Mouse (Mus musculus) G1E (cell line): ENCODE results near the gene Klc3. TPM values are rescaled to one million over a fixed set of nuclear protein-coding genes. Genes with fewer than 3 reads are reported as not detected.

ENCODE experiments used
- ATAC-seq: 2 replicates; pipeline ENCODE4 v1.8.0; 2016; ENCODE audit warnings: mild to moderate bottlenecking; ENCODE audit not compliant: insufficient number of reproducible peaks, poor library complexity, low FRiP score, severe bottlenecking; ENCODE audit errors: extremely low read depth
- DNase-seq: peaks from one replicate; pipeline ENCODE4 v3.0.0; 2012; ENCODE audit warnings: low spot score
- H3K27me3 ChIP-seq: 2 replicates; pipeline ENCODE4 v1.6.1; 2012; ENCODE audit warnings: mild to moderate bottlenecking, low read length, inconsistent platforms; ENCODE audit not compliant: insufficient read depth
- H3K36me3 ChIP-seq: replicated peaks from 2 replicates; pipeline ENCODE3; 2012; ENCODE audit warnings: mild to moderate bottlenecking, inconsistent platforms
- H3K4me1 ChIP-seq: 2 replicates; pipeline ENCODE4 v1.6.1; 2012; ENCODE audit warnings: low read depth, low read length, inconsistent platforms, mixed read lengths; ENCODE audit not compliant: insufficient read depth
- H3K4me3 ChIP-seq: 2 replicates; pipeline ENCODE4 v1.5.1; 2012; ENCODE audit warnings: low read depth, mild to moderate bottlenecking, inconsistent platforms, low read length, moderate library complexity, mixed read lengths
- H3K9me3 ChIP-seq: replicated peaks from 2 replicates; pipeline ENCODE4 v1.6.1; 2012; ENCODE audit warnings: inconsistent platforms
- CTCF ChIP-seq: IDR thresholded peaks from 2 replicates; pipeline ENCODE4 v1.5.1; 2012; ENCODE audit warnings: low read depth, low read length, inconsistent platforms, mixed read lengths
- GATA1 ChIP-seq: IDR thresholded peaks from 2 replicates; pipeline ENCODE4 v1.6.1; 2012; ENCODE audit warnings: borderline replicate concordance, low read length, inconsistent platforms, mixed read lengths
- GATA2 ChIP-seq: IDR thresholded peaks from 2 replicates; pipeline ENCODE4 v1.6.1; 2012; ENCODE audit warnings: low read depth, low read length, inconsistent platforms, borderline replicate concordance
- POLR2AphosphoS5 ChIP-seq: IDR thresholded peaks from 2 replicates; pipeline ENCODE4 v1.6.1; 2012; ENCODE audit warnings: low read depth, low read length, inconsistent platforms; ENCODE audit not compliant: insufficient replicate concordance
- TAL1 ChIP-seq: conservative IDR thresholded peaks from 2 replicates; pipeline ENCODE4 v1.6.1; 2012; ENCODE audit warnings: low read depth, low read length, inconsistent platforms, mixed read lengths
- polyA plus RNA-seq: library from polyadenylated mRNA; stranded (reverse); fragments of >175 nt; gene quantifications from 2 replicates; pipeline ENCODE4 v1.2.3, GENCODE M21; 2012
- total RNA-seq, 2 experiments: library from RNA; stranded (forward) in 1 of 2; stranded (reverse) in 1 of 2; fragments of 200-1000 nt in 1 of 2; fragments of >200 nt in 1 of 2; fragmentation: Nextera tagmentation in 1 of 2; gene quantifications; 2 replicates each; pipeline ENCODE4 v1.2.3; 2014 to 2017

Gene Klc3
- total and polyA plus RNA-seq, 3 experiments = 0.11 to 0.69 TPM; not detected in 1

DNA sequence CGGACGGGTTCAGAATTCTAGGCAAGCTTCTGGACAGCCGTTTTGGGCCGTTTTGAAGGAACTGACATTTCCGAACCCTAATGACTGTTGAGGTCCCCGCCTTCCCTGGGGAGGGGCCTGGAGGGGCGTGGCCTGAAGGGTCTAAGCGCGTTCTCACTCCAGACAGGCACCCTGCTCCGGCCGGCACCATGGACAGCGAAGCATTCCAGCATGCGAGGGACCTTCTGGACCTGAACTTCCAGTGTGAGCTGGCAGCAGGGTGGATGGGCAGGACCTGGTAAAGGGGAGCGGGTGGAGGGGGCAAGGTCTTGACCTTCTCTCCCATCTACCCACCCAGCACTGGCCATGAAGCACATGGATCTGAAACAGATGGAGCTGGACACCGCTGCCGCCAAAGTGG lies 35.5 kb downstream of the Klc3 start:
- no peaks in the 10 kb centered on the region for H3K9me3 ChIP-seq
- H3K27me3 ChIP-seq = no peaks in the 10 kb centered on the region
- peaks cover 18% of the 10 kb centered on the region for H3K4me1 ChIP-seq
- H3K36me3 ChIP-seq = peaks cover 74% of the 10 kb centered on the region
- no peak for ATAC-seq
- no peak for DNase-seq
- TF ChIP-seq TAL1 (no peak), GATA2 (no peak), CTCF (no peak), GATA1 (no peak), POLR2AphosphoS5 (no peak)
- H3K4me3 ChIP-seq = no peak overlapping the region

DNA sequence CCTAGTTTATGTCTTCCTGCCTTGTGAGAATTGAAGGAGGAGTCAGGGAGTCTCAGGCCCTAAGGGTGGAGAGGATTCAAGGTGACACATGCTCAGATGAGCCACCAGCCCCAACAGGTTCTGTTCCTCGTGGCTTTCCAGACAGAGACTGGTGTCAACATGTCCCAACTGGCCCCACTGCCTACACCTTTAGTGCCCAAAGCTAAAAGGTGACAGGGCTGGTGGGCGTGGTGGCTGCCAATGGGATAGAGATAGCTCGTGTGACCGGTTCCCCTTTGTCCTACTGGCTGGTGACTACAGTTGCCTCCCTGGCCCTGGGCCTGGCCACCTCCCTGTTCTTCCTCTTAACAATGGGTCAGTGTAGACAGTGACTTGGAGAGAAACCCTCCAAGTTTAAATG lies 38.5 kb downstream of the Klc3 start:
- Histone ChIP-seq H3K27me3 (no peaks in the 10 kb centered on the region), H3K4me1 (peaks cover 44% of the 10 kb centered on the region), H3K36me3 (peaks cover 58% of the 10 kb centered on the region), H3K4me3 (no peak overlapping the region), H3K9me3 (no peaks in the 10 kb centered on the region)
- TF ChIP-seq GATA2 (no peak), POLR2AphosphoS5 (no peak), CTCF (no peak), TAL1 (no peak), GATA1 (no peak)
- ATAC-seq (no peak), DNase-seq (no peak)

DNA sequence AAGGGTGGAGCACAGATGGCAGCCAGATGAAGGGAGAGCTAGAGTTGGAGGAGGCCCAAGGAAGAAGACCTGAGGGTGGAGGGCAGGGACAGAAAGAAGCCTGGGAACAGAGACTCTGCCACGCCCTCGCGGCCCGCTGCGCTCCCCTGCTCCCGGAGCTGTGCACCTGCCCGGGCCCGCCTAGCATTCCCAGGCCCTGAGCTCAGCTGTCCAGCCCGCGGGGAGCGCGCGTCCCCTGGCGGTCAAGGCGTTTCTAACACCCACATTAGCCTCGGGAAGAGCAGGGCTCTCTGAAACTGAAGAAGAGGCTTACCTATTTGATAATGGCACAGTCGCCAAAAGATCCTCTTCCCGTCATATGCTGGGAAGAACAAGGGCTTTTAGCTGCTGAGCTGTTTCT lies 40.0 kb downstream of the Klc3 start:
- TF ChIP-seq TAL1 (no peak), CTCF (peak; percentile 92)
- DNase-seq = peak; percentile 35
- Histone ChIP-seq H3K9me3 (no peaks in the 10 kb centered on the region), H3K4me1 (peaks cover 56% of the 10 kb centered on the region), H3K36me3 (peaks cover 43% of the 10 kb centered on the region), H3K4me3 (no peak overlapping the region; the same call in 1 of the 2 replicates), H3K27me3 (no peaks in the 10 kb centered on the region)
- ATAC-seq = no peak

DNA sequence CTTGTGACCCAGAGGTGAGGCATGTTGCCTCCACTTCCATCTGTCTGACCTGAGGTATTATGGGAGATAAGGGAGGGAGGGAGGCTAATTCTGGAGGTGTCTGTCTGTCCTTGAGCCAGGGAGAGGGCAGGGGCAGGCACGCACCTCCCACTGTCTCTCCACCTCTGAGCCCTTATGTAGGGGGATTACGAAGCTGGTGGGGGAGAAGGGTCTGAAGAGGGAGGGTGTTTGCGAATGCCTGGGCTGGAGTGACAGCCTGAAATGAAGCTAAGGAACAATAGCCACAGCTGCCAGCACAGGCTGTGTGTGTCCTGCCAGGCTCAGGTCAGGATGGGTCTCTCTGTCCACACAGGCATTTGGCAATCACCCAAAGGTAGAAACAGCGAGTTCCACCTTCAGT lies 41.6 kb downstream of the Klc3 start:
- ATAC-seq = no peak
- Histone ChIP-seq H3K36me3 (peaks cover 44% of the 10 kb centered on the region), H3K4me3 (no peak overlapping the region), H3K9me3 (no peaks in the 10 kb centered on the region), H3K4me1 (peaks cover 65% of the 10 kb centered on the region), H3K27me3 (no peaks in the 10 kb centered on the region)
- TF ChIP-seq GATA1 = no peak
- TF ChIP-seq TAL1 = no peak
- TF ChIP-seq GATA2 = no peak
- TF ChIP-seq POLR2AphosphoS5 = no peak
- DNase-seq = no peak

DNA sequence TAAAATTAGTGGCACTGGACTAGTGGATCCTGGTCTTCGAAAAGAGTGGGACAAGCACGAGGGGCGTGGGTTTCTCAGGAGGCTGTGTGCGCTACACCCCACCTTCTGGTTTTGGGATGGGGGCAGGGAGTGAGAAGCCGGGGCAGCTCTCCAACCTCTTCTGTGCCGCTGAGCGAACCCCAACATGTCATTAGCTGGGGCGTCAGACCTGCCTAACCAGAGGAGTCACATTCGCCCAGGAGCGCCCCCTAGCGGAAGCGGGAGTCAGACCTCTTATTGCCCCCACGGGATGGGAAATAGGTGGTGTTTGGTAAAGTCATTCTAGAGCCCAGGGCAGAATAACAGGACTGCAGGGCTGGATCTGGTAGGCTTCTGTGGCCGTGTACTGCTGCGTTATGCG lies 42.2 kb downstream of the Klc3 start:
- H3K4me3 ChIP-seq = peak overlapping the region; percentile 86
- H3K4me1 ChIP-seq = peaks cover 71% of the 10 kb centered on the region
- DNase-seq (peak; percentile 77), ATAC-seq (peak; percentile 37)
- peak; percentile 78 for TF ChIP-seq CTCF
- TF ChIP-seq GATA2 = no peak
- TF ChIP-seq POLR2AphosphoS5 = no peak
- TF ChIP-seq TAL1 = no peak
- TF ChIP-seq GATA1 = no peak
- H3K9me3 ChIP-seq = no peaks in the 10 kb centered on the region
- no peaks in the 10 kb centered on the region for H3K27me3 ChIP-seq
- H3K36me3 ChIP-seq = peaks cover 44% of the 10 kb centered on the region

DNA sequence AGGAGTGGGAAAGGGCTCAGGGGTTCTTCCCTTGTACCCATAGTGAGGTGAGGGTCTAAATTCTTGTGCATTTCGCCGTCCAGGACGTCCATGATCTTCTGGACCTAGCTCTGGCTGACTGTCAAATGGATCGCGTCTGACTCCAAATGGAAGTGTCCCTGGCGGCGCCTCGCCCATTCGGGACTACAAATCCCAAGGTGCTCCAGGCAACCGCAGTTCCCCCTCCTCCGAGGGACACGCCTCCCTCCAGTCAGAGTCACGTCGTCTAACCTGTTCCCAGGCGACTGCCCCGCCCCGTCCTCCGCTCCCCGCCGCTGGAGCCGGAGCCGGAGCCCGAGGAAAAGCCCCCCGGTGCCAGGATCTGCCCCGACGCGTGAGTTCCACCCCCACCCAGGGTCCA lies 43.0 kb downstream of the Klc3 start:
- H3K4me1 ChIP-seq = peaks cover 76% of the 10 kb centered on the region

DNA sequence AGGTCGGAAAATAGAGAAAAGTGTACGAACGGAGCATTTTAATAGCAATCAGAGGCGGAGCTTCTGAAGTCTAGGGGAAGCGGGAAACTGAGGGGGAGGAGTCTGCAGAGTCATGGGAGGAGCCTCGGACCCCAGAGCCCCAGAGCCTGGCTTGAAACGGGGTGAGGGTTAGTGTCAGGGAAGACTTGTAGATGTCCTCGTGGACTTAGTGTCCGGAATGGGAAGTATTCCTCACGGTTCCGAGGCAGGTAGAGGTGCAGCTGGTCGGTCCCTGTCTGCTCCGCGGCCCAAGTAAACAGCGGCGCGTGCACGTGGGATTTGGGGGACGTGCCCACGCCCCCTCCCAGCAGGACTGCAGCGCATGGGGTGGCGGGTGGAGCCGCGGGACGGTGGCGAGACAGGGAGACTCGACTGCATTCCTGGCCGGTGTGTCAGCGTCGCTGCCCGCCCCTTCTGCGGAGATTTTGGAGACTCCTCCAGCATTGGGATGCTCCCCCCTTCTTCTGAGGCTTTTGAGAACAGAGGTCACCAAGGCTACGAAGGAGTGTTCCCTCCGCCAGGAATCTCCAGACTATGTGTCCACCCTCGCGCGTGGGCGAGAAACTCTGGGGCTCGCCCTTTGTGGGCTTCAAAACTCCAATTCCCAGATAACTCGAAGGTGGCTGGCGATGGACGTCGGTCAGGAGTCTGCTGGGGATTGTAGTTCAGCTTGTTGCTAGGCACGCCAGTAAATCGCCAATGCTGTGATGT lies 43.8 kb downstream of the Klc3 start:
- Histone ChIP-seq H3K4me1 (peaks cover 74% of the 10 kb centered on the region), H3K27me3 (no peaks in the 10 kb centered on the region)
- peak; percentile 85 for DNase-seq

More for the DNA sequence above, 43.0 kb downstream of the Klc3 start:
- peak overlapping the region; percentile 86 for H3K4me3 ChIP-seq
- no peaks in the 10 kb centered on the region for H3K9me3 ChIP-seq
- peaks cover 52% of the 10 kb centered on the region for H3K36me3 ChIP-seq
- DNase-seq (peak; percentile 87), ATAC-seq (peak; percentile 56)
- TF ChIP-seq CTCF (no peak), TAL1 (no peak), GATA2 (no peak), GATA1 (no peak)
- no peaks in the 10 kb centered on the region for H3K27me3 ChIP-seq

More for the DNA sequence above, 43.8 kb downstream of the Klc3 start:
- Histone ChIP-seq H3K9me3 (no peaks in the 10 kb centered on the region), H3K4me3 (peak overlapping the region; percentile 86), H3K36me3 (peaks cover 56% of the 10 kb centered on the region)
- ATAC-seq = peak; percentile 52
- TF ChIP-seq CTCF (no peak), POLR2AphosphoS5 (0 out of 2 replicates have a peak, but pooled peaks have one; percentile 11)
